Mouse (Mus musculus): ENCODE data around the gene Coro1c.

Coro1c gene

DNA sequence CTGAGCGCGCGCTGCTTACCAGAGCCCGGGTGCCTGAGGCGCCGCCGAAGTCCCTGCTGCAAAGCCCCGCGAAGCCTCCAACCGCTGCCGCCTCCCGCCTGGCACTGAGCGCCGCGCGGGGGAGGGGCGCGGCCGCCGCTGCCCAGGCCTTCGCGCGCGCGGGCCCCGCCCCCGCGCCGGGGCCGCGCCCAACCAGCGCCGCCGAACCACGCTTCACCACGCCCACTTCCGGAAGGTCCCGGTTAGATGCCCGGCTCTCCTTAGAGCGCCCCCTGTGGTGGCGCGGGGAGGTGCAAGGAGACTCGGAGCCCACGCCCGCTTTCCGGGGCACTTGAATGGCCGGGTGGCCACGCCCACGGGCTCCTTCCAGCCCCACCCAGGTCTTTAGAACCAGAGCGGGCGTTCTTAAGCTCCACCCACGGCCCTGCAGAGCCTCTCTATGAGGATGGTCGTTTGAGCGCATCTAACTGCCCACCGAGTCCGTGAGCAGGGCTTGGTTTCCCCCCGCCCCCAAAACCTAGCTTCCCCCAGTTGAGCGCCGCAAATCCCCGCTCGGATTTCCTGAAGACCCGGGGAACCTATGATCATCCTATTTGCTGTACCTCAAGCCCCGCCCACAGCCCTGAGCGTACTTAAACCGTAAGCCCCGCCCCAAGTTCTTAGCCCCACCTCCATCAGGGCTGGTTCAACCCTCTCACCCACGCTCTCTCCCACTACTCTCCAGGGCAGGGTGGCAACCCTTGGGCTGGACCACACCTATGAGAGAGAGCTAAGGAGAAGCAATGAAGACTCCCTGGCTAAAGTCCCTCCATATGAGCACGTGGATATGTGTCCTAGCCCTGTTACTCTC lies at the start of gene Coro1c:
TSS of gene Coro1c (minus strand) at position 167 of the 850 bp plus-strand sequence.
- peak; percentile 39 for DNase-seq (ENCODE audit: extremely low read depth, low read depth, low spot score)

DNA sequence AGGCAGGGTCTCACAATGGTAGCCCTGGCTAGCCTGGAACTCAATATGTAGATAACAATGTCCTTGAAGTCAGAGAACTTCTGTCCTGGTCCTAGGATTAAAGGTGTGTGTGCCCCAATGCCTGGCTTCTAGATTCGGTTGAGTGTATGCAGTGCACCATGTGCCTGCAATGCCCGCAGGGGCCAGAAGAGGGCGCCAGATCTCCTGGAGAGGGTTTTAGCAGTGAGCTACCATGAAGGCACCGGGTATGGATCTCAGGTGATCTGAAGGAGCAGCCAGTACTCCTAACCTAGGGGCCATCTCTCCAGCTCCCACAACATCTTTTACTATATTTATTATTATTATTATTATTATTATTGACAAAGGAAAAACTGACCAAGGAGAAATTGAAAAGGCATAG lies 48.0 kb upstream of the Coro1c start:
- no peak for DNase-seq (ENCODE audit: extremely low read depth, low read depth, low spot score)

- no peak for DNase-seq (ENCODE audit: extremely low read depth, low read depth, low spot score)
Observed at GRCm38 (mm10) chr5:113955691-113956090, 47.1 kb upstream of the Coro1c start.

- DNase-seq (ENCODE audit: extremely low read depth, low read depth, low spot score): no peak
Observed at GRCm38 (mm10) chr5:113955281-113955680, 46.7 kb upstream of the Coro1c start.

DNA sequence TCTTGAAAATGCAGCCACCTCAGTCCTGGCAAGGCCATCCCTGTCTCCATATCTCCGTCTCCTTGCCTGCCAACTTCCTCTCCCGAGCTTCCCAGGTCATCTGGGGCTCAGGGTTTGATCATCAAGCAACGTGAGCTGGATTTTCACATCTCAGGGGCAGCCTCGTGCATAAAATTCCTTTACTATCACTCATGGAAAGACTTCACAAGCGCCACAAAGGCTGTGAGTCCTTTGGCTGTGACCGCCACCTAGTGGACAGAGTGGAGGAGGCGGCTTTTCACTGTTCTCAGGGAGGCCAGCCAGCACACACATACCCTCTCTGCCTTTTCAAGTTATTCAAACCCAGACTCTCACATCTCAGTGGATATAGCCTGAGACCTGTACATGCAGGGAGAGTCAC lies 45.9 kb upstream of the Coro1c start:
- DNase-seq (ENCODE audit: extremely low read depth, low read depth, low spot score): no peak

DNA sequence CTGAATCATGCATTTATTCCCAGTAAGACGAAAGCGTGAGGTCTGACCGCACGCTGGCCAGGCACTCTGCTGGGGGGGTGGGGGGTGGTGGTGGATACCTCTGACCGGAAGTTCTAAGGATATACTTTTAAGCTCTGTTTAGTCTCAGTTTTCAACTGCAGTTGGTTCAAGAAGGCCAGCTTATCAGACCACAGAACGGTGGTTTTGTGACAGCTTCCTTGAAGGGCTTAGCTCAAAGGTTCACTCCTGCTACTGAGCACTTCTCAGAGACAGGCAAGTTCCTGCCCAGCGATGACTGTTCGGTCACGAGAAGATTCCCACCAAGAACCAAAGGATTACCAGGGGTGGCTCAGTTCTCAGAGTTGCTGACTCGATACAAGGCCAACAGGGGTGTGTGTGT lies 44.0 kb upstream of the Coro1c start:
- no peak for DNase-seq (ENCODE audit: extremely low read depth, low read depth, low spot score)

DNA sequence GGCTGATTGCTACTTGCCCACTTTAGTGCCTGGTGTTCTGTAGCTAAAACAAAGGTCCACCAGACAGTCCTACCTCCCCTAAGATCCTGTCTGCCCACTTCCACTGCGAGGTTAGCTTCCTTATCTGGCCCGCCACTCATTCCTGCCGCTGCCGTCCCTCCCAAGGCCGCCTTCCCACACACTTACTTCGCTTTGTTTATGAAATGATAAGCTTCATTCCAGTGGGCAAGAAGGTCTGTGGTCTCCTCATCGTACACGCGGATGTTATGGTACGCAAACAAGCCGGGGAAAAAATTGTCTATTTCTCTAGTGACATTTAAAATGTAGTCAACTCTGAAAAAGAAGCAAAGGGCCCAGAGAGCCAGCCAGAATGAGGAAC lies 43.1 kb upstream of the Coro1c start:
- no peak for DNase-seq (ENCODE audit: extremely low read depth, low read depth, low spot score)

DNA sequence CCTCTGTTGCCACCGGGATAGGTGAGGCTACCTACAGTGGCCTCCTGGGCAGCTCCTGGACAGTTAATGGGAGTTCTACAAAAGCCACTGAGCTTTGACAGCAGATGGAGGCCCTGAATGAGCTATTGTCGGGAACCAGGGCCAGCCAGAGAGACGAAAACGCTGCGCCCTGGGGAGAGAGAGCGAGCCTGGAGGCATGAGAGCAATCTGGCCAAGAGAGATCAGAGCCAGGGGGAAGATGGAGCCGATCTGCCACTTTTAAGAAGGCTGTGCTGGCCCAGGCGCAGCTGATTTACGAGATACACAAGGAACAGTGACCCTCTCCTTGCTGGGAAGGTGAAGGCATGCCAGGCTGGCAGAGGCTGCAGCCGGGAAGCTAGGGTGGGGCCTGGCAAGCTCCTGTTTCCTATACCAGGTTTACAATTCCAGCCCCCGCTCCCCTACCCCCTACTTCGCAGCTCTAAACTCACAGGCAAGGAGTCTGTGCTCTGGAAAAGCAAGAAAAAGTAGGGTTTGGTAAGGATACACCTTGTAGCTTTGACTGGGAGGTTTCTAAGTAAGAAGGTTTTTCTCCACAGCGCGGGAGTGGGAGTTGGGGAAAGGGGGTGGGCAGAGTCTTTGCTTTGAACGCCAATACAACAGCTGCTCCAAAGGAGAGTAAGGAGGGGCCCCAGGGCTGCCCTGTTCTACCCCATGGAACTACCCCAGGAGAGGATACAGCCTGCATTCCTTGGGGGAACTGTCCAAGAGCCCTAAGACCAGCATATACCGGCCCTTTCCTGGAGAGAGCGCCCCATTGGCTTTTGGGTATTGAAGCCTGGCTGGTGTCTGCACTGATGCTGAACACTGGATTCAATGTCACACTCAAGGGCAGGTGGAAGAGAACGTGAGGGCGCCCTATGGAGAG lies 42.5 kb upstream of the Coro1c start:
- no peak for DNase-seq (ENCODE audit: extremely low read depth, low read depth, low spot score)

DNA sequence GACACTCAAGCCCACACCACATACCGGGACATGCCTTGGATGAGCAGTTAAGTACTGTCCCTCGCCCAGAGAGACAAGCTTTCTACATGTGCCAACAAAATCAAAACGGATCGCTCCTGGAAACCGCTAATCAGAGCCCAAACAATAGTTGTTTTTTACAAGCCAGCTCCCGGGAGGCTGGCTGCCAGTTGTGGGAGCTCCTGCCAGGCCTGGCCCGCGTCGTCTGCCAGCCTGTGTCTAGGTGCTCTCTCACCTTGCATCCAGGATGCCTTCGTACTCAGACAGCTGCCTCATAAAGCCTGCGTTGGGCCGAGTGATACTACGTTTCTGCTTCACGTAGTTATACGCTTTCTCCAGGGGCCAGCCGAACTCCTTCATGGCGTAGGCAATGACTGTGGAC lies 41.6 kb upstream of the Coro1c start:
- DNase-seq (ENCODE audit: extremely low read depth, low read depth, low spot score): peak; percentile 26

DNA sequence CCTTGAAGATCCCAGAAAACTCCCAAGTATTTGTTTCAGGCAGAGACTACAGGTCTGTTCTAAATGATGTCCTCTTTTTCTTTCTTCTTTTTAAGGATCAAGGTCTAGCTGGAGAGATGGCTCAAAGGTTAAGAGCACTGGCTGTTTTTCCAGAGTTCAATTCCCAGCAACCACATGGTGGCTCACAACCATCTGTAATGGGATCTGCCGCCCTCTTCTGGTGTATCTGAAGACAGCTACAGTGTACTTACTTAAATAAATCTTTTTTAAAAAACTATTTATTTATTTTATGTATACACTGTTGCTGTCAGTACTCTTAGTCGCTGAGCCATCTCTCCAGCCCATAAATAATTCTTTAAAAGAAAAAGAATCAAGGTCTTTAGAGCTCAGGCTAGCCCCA lies 38.7 kb upstream of the Coro1c start:
- no peak for DNase-seq (ENCODE audit: extremely low read depth, low read depth, low spot score)

- DNase-seq (ENCODE audit: extremely low read depth, low read depth, low spot score): no peak
Observed at GRCm38 (mm10) chr5:113945126-113945525, 36.6 kb upstream of the Coro1c start.

GRCm38 (mm10) chr5:113943328-113943727 lies 34.8 kb upstream of the Coro1c start:
- no peak for DNase-seq (ENCODE audit: extremely low read depth, low read depth, low spot score)

DNA sequence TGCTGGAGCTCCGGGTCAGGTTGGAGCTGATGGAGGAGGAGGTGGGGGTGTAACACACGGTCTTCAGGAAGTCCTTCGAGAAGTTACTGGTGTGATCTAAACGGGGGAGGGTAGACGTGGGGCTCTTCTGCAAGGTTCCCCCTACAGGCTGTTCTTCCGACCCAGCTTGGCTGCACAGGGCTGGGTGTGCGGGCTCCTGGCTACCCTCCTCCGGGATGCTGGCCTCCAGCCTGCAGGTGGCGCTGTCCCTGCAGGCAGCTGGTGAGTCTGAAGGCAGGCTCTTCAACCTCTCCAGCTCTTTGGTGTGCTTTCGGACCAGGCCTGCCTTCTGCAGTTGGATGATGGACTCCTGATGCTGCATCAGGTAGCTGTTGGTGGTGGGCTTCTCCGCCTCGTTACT lies 34.0 kb upstream of the Coro1c start:
- no peak for DNase-seq (ENCODE audit: extremely low read depth, low read depth, low spot score)

- DNase-seq (ENCODE audit: extremely low read depth, low read depth, low spot score): no peak
Observed at GRCm38 (mm10) chr5:113939263-113939900, 30.8 kb upstream of the Coro1c start.

- no peak for DNase-seq (ENCODE audit: extremely low read depth, low read depth, low spot score)
Observed at GRCm38 (mm10) chr5:113937650-113938049, 29.1 kb upstream of the Coro1c start.

GRCm38 (mm10) chr5:113933889-113934288 lies 25.3 kb upstream of the Coro1c start:
- no peak for DNase-seq (ENCODE audit: extremely low read depth, low read depth, low spot score)

DNA sequence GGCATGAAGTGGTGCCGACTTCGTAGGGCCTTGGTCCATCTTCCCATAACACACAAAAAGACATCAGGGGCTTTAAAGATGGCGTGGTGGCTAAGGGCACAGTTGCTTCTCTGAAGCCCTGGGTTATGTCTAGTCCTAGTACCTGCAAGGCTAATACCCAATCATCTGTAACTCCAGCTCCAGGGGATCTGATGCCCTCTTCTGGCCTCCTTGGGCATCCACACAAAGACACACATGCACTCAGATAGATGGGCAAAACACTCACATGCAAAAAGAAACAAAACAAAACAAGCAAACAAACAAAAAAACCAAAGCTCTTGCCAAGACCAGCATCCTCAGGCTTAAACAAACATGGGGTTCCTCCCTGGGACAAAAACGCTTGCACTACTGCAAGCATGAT lies 24.9 kb upstream of the Coro1c start:
- no peak for DNase-seq (ENCODE audit: extremely low read depth, low read depth, low spot score)

DNA sequence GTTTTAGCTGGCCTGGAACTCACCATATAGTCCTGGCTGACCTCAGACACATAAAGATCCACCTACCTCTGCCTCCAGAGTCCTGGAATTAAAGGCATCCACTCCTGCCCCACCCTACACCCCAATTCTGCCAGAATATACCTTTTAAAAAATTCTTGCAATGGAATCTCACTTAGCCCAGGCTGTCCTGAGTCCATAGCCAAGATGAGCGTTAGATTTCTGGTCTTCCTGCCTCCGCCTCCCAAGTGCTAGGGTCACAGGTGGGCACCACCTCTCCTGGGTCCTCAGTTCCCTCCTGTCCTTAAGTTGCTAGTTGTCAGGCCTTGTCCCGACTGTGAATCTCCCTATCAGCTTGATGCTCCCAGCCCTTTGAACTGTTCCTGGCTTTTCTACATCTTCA lies 23.8 kb upstream of the Coro1c start:
- no peak for DNase-seq (ENCODE audit: extremely low read depth, low read depth, low spot score)

DNA sequence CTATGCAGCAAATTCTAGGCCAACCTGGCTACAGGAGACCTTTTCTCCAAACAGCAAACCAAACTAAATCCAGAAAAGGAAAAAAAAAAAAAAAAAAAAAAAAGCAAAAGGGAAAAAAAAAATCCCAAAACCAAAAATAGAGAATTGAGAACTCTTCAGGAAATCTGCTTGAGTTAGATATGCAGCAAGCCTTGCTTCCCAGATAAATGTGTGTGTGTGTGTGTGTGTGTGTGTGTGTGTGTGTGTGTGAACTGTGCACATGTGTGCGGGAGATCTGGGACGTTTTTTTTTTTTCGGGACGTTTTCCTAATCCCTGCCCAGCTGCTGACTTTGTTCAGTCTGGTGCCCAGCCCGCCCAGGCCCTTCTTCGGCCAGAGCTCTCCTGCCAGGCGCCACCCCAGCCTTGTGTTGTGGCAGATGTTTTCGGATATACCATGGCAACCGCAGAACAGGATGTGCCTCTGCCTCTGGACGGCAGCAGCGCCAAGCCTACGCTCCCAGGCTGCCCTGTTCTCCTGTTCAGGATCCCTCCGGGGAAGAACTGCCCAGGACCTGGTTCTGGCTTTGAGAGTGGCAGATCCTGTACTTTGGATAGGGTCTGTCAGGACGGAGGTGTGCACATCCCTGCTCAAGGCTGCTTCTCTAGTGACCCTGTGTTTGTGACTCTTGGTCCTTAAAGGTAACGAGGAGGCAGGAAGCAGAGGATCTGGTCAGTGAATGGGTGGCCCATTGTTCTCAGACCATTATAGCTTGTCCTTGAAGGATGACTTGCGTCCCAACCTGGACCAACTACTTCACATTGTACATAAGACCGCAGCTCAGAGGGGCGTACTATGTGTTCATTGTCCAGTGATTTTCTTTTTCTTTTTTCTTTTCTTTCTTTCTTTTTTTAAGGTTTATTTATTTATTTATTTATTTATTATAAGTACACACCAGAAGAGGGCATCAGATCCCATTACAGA lies 22.4 kb upstream of the Coro1c start:
- no peak for DNase-seq (ENCODE audit: extremely low read depth, low read depth, low spot score)

DNA sequence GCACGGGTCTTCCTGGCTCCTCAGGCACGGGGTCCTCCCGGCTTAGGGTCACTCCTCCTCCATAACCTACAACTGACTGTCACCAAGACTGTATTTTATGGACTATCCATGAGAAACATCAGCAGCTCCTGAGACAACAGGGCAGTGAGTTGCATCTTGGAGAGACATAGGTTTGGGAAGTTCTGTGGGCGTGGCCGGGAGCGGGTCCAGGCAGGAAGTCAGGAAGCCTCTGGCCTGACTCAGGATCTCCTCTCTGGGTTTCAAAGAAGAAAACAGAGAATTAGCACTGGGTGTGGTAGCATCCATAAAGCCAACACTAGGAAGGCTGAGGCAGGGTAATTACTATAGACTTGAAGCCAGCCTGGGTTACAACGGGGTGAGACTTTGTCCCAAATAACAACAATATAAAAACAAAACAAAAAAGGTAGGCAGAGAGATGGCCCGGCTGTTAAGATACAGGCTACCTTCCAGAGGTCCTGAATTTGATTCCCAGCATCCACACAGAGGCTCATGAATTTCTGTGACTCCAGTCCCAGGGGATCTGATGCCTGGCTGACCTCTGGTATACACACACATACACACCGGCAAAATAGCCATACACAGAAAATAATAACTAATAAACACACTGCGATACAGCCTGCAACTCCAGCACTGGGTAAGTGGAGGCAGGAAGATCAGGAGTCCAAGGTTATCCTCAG lies 21.5 kb upstream of the Coro1c start:
- no peak for DNase-seq (ENCODE audit: extremely low read depth, low read depth, low spot score)

Measured in fat pad, adult 2 months (tissue).